Mouse (Mus musculus): ENCODE measurements around the gene Olfr78. TPM values are rescaled to one million over a fixed set of nuclear protein-coding genes. Genes with fewer than 3 reads are reported as not detected.

The Olfr78 gene
- polyA plus RNA-seq, 1 experiment from 2014 or later, result 0.35 TPM

Other genes starting within 250 kb of the Olfr78 start
- not detected in 2 replicates for gene Olfr547, start 224.7 kb downstream of the Olfr78 start, polyA plus RNA-seq (2015; fragmentation: Nextera tagmentation; extraction: Ambion mirVana)
- 0.11 and 0.12 TPM in 2 replicates for gene Olfr548-ps1, start 218.6 kb downstream of the Olfr78 start, polyA plus RNA-seq (2015; fragmentation: Nextera tagmentation; extraction: Ambion mirVana)
- 0.08 and 0.16 TPM in 2 replicates for gene Olfr549, start 209.6 kb downstream of the Olfr78 start, polyA plus RNA-seq (2015; fragmentation: Nextera tagmentation; extraction: Ambion mirVana)
- gene Trim21, start 194.0 kb downstream of the Olfr78 start, polyA plus RNA-seq (2015; fragmentation: Nextera tagmentation; extraction: Ambion mirVana), result 0.54 and 0.81 TPM in 2 replicates
- 0.20 and 0.68 TPM in 2 replicates for gene Olfr550, start 188.0 kb downstream of the Olfr78 start, polyA plus RNA-seq (2015; fragmentation: Nextera tagmentation; extraction: Ambion mirVana)
- gene Olfr551, start 167.6 kb downstream of the Olfr78 start, polyA plus RNA-seq (2015; fragmentation: Nextera tagmentation; extraction: Ambion mirVana), result 0.07 TPM in 1 of 2 replicates, not detected in the other
- gene Olfr552, start 161.7 kb downstream of the Olfr78 start, polyA plus RNA-seq (2015; fragmentation: Nextera tagmentation; extraction: Ambion mirVana), result 0.12 and 0.15 TPM in 2 replicates
- 0.14 and 0.21 TPM in 2 replicates for gene Olfr553, start 141.3 kb downstream of the Olfr78 start, polyA plus RNA-seq (2015; fragmentation: Nextera tagmentation; extraction: Ambion mirVana)
- 0.17 TPM in 1 of 2 replicates, not detected in the other for gene Olfr554, start 121.0 kb downstream of the Olfr78 start, polyA plus RNA-seq (2015; fragmentation: Nextera tagmentation; extraction: Ambion mirVana)
- not detected in 2 replicates for gene Olfr555, start 100.6 kb downstream of the Olfr78 start, polyA plus RNA-seq (2015; fragmentation: Nextera tagmentation; extraction: Ambion mirVana)
- not detected in 2 replicates for gene Olfr556, start 94.6 kb downstream of the Olfr78 start, polyA plus RNA-seq (2015; fragmentation: Nextera tagmentation; extraction: Ambion mirVana)
- 14.9 and 17.4 TPM in 2 replicates for gene Trim68, start 72.1 kb downstream of the Olfr78 start, polyA plus RNA-seq (2015; fragmentation: Nextera tagmentation; extraction: Ambion mirVana)
- gene Olfr557, start 63.6 kb downstream of the Olfr78 start, polyA plus RNA-seq (2015; fragmentation: Nextera tagmentation; extraction: Ambion mirVana), result 0.09 and 0.16 TPM in 2 replicates
- gene Olfr558, start 57.3 kb downstream of the Olfr78 start, polyA plus RNA-seq (2015; fragmentation: Nextera tagmentation; extraction: Ambion mirVana), result 0.62 and 0.71 TPM in 2 replicates
- gene Olfr33, start 40.4 kb downstream of the Olfr78 start, polyA plus RNA-seq (2015; fragmentation: Nextera tagmentation; extraction: Ambion mirVana), result 0.11 and 0.41 TPM in 2 replicates
- gene Olfr559, start 32.0 kb downstream of the Olfr78 start, polyA plus RNA-seq (2015; fragmentation: Nextera tagmentation; extraction: Ambion mirVana), result not detected in 2 replicates
- gene Olfr560, start 105 bp downstream of the Olfr78 start, polyA plus RNA-seq (2015; fragmentation: Nextera tagmentation; extraction: Ambion mirVana), result 0.08 TPM in 1 of 2 replicates, not detected in the other
- 0.09 and 0.25 TPM in 2 replicates for gene Olfr561, start 11.8 kb upstream of the Olfr78 start, polyA plus RNA-seq (2015; fragmentation: Nextera tagmentation; extraction: Ambion mirVana)
- gene Olfr564, start 44.0 kb upstream of the Olfr78 start, polyA plus RNA-seq (2015; fragmentation: Nextera tagmentation; extraction: Ambion mirVana), result not detected in 2 replicates
- gene Olfr566, start 99.3 kb upstream of the Olfr78 start, polyA plus RNA-seq (2015; fragmentation: Nextera tagmentation; extraction: Ambion mirVana), result 0.18 and 0.51 TPM in 2 replicates
- gene Olfr568, start 117.7 kb upstream of the Olfr78 start, polyA plus RNA-seq (2015; fragmentation: Nextera tagmentation; extraction: Ambion mirVana), result 0.18 TPM in 1 of 2 replicates, not detected in the other
- gene Olfr569, start 131.4 kb upstream of the Olfr78 start, polyA plus RNA-seq (2015; fragmentation: Nextera tagmentation; extraction: Ambion mirVana), result 0.11 TPM in 1 of 2 replicates, not detected in the other
- 0.38 and 0.67 TPM in 2 replicates for gene Olfr570, start 135.1 kb upstream of the Olfr78 start, polyA plus RNA-seq (2015; fragmentation: Nextera tagmentation; extraction: Ambion mirVana)
- 0.08 and 0.09 TPM in 2 replicates for gene Olfr571, start 158.1 kb upstream of the Olfr78 start, polyA plus RNA-seq (2015; fragmentation: Nextera tagmentation; extraction: Ambion mirVana)
- gene Olfr572, start 164.9 kb upstream of the Olfr78 start, polyA plus RNA-seq (2015; fragmentation: Nextera tagmentation; extraction: Ambion mirVana), result not detected in 2 replicates
- gene Olfr573-ps1, start 183.1 kb upstream of the Olfr78 start, polyA plus RNA-seq (2015; fragmentation: Nextera tagmentation; extraction: Ambion mirVana), result not detected in 2 replicates
- gene Olfr574, start 189.0 kb upstream of the Olfr78 start, polyA plus RNA-seq (2015; fragmentation: Nextera tagmentation; extraction: Ambion mirVana), result not detected in 2 replicates
- not detected in 2 replicates for gene Olfr575, start 199.3 kb upstream of the Olfr78 start, polyA plus RNA-seq (2015; fragmentation: Nextera tagmentation; extraction: Ambion mirVana)
- not detected in 2 replicates for gene Olfr576, start 203.2 kb upstream of the Olfr78 start, polyA plus RNA-seq (2015; fragmentation: Nextera tagmentation; extraction: Ambion mirVana)
- gene Olfr577, start 216.5 kb upstream of the Olfr78 start, polyA plus RNA-seq (2015; fragmentation: Nextera tagmentation; extraction: Ambion mirVana), result 0.05 TPM in 1 of 2 replicates, not detected in the other
- 0.71 and 0.87 TPM in 2 replicates for gene Olfr578, start 229.9 kb upstream of the Olfr78 start, polyA plus RNA-seq (2015; fragmentation: Nextera tagmentation; extraction: Ambion mirVana)